In the genomic region with DNA sequence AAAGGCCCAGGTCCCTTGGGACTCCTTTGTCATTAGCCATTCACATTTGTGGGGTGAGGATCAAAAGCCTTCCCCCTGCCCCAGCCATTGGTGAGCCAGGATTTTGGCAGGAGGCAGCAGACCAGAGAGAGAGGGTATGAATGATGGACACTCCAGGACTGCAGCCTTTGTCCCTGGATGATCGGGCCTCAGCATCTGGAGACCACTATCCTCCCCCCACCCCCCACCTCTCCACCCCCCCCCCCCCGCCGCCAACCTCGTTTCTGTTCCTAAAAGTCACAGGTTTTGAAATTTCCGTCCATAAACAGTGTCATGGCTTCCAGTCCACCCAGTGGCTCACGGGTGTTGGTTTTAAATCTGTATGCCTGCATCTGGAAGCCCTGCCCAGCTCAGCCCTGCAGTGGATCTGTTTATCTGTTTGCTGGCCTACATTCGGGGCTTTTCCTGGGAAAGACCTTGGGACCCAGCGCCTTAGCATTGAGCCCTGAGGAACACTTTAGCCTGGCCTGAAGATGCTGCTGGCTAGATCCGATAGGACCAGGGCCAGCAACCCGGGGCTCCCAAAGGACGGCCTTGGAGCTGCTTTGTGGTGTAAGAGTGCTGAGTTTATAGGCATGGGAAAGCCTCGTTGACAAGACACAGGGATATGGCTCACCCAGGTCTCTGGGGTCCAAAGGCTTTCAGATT, we compare ENCODE assay signal across 11 mouse cellular contexts. TPM values are rescaled to one million over a fixed set of nuclear protein-coding genes. Genes with fewer than 3 reads are reported as not detected.
A peak's percentile ranks its signal among the peaks of the same experiment; 100 is the strongest.
DNase-seq lines count a peak whose midpoint lies in the region; ATAC-seq lines count a peak whose summit lies in the region.
"Had no signal": no experiment of that assay in that cellular context is flagged by ENCODE, and none has a peak within 500 bp of the region (broad histone marks: within the 10 kb centered on the region; RNA-seq: fewer than 3 reads in every experiment).

No protein-coding gene starts in this region.

- no peak overlapping the region for H3K4me2 ChIP-seq in heart, embryonic 13.5 days
- no peak overlapping the region for H3K4me2 ChIP-seq in heart, embryonic 11.5 days
- no peak overlapping the region for H3K4me2 ChIP-seq in hindbrain, embryonic 11.5 days (replicated peaks; ENCODE audit: low read depth, low read length)
- H3K4me2 ChIP-seq in midbrain, embryonic 15.5 days: no peak overlapping the region

- no peaks in the 10 kb centered on the region for H3K27me3 ChIP-seq in heart, embryonic 13.5 days (replicated peaks)
- no peaks in the 10 kb centered on the region for H3K27me3 ChIP-seq in heart, embryonic 11.5 days (ENCODE audit: control insufficient read depth, insufficient read depth, low read length)
- H3K27me3 ChIP-seq in hindbrain, embryonic 11.5 days (ENCODE audit: control insufficient read depth, insufficient read depth, low read length): no peaks in the 10 kb centered on the region
- H3K27me3 ChIP-seq in midbrain, embryonic 15.5 days (replicated peaks): no peaks in the 10 kb centered on the region

- no peak overlapping the region for H3K4me3 ChIP-seq in heart, embryonic 13.5 days
- no peak overlapping the region for H3K4me3 ChIP-seq in heart, embryonic 11.5 days (ENCODE audit: low read depth, low read length)
- no peak overlapping the region for H3K4me3 ChIP-seq in hindbrain, embryonic 11.5 days (ENCODE audit: low read depth, low read length)
- H3K4me3 ChIP-seq in midbrain, embryonic 15.5 days: no peak overlapping the region

- WGBS in heart, embryonic 13.5 days: 56% methylated on average over 12 of the region's 12 CpGs
- WGBS in heart, embryonic 11.5 days (ENCODE audit: insufficient replicate concordance): 62% methylated on average over 12 of the region's 12 CpGs
- WGBS in hindbrain, embryonic 11.5 days: 52% methylated on average over 12 of the region's 12 CpGs
- WGBS in midbrain, embryonic 15.5 days: 21% methylated on average over 11 of the region's 12 CpGs

- peak overlapping the region; percentile 86 for H3K27ac ChIP-seq in heart, embryonic 13.5 days (replicated peaks)
- H3K27ac ChIP-seq in heart, embryonic 11.5 days (ENCODE audit: low read depth, low read length): no peak overlapping the region
- peak overlapping the region; percentile 85 for H3K27ac ChIP-seq in hindbrain, embryonic 11.5 days (ENCODE audit: low read depth, low read length)
- H3K27ac ChIP-seq in midbrain, embryonic 15.5 days: peak overlapping the region; percentile 77

- H3K9ac ChIP-seq in heart, embryonic 13.5 days: 0 out of 2 replicates have a peak overlapping the region, but pooled peaks have one; percentile 50
- H3K9ac ChIP-seq in heart, embryonic 11.5 days (ENCODE audit: low read depth, low read length): no peak overlapping the region; the same call in 1 of the 2 replicates
- H3K9ac ChIP-seq in hindbrain, embryonic 11.5 days (ENCODE audit: low read depth, low read length): peak overlapping the region; percentile 17; the same call in 1 of the 2 replicates
- no peak overlapping the region for H3K9ac ChIP-seq in midbrain, embryonic 15.5 days

- H3K4me1 ChIP-seq in heart, embryonic 13.5 days: peaks cover 26% of the 10 kb centered on the region
- H3K4me1 ChIP-seq in heart, embryonic 11.5 days (ENCODE audit: control insufficient read depth, insufficient read depth, low read length): peaks cover 11% of the 10 kb centered on the region
- peaks cover 11% of the 10 kb centered on the region for H3K4me1 ChIP-seq in hindbrain, embryonic 11.5 days (replicated peaks; ENCODE audit: control insufficient read depth, insufficient read depth, low read length)
- peaks cover 36% of the 10 kb centered on the region for H3K4me1 ChIP-seq in midbrain, embryonic 15.5 days

- H3K9me3 ChIP-seq in heart, embryonic 13.5 days: no peaks in the 10 kb centered on the region
- H3K9me3 ChIP-seq in heart, embryonic 11.5 days (replicated peaks; ENCODE audit: control insufficient read depth, low read length): no peaks in the 10 kb centered on the region
- no peaks in the 10 kb centered on the region for H3K9me3 ChIP-seq in hindbrain, embryonic 11.5 days (ENCODE audit: control insufficient read depth, low read length)
- no peaks in the 10 kb centered on the region for H3K9me3 ChIP-seq in midbrain, embryonic 15.5 days

- no peaks in the 10 kb centered on the region for H3K36me3 ChIP-seq in heart, embryonic 13.5 days
- no peaks in the 10 kb centered on the region for H3K36me3 ChIP-seq in heart, embryonic 11.5 days (ENCODE audit: control insufficient read depth, insufficient read depth, low read length)
- no peaks in the 10 kb centered on the region for H3K36me3 ChIP-seq in hindbrain, embryonic 11.5 days (ENCODE audit: control insufficient read depth, insufficient read depth, low read length)
- no peaks in the 10 kb centered on the region for H3K36me3 ChIP-seq in midbrain, embryonic 15.5 days (replicated peaks)

- ATAC-seq in heart, embryonic 13.5 days (ENCODE audit: extremely low read depth, insufficient number of reproducible peaks, low FRiP score, low TSS enrichment): no peak
- no peak for ATAC-seq in heart, embryonic 11.5 days (replicated peaks; ENCODE audit: insufficient number of reproducible peaks, low FRiP score, low TSS enrichment)
- ATAC-seq in hindbrain, embryonic 11.5 days (ENCODE audit: low FRiP score): peak; percentile 63
- no peak for ATAC-seq in midbrain, embryonic 15.5 days (replicated peaks)
- ATAC-seq in megakaryocyte, adult 5-6 weeks (ENCODE audit: poor library complexity, severe bottlenecking): no peak
- ATAC-seq: CD4-positive, CD25-positive, alpha-beta regulatory T cell, adult 4 months had no signal

- DNase-seq in adrenal gland, postnatal 10 days: peak; percentile 53
- DNase-seq in hindbrain, embryonic 11.5 days (ENCODE audit: low spot score): no peak
- DNase-seq in kidney, postnatal 25 days: no peak
- DNase-seq in thymus, postnatal 4 days: no peak
- DNase-seq: gastrocnemius, postnatal 25 days; kidney, adult 9 months had no signal

RNA-seq across cellular contexts. Expression of a gene that starts 14.6 kb away (rescaled TPM):
- 14.4 and 14.6 TPM in 2 replicates for polyA plus RNA-seq in heart, embryonic 13.5 days (2015; fragmentation: Nextera tagmentation; extraction: Ambion mirVana)
- 18.0 and 19.3 TPM in 2 replicates for polyA plus RNA-seq in heart, embryonic 11.5 days (2014; fragmentation: Nextera tagmentation; extraction: Ambion mirVana)
- 10 to 100 TPM; 12.7 to 17.2 TPM for total RNA-seq in adrenal gland, postnatal 10 days (2021)
- 14.8 and 15.2 TPM in 2 replicates for polyA plus RNA-seq in hindbrain, embryonic 11.5 days (2014; fragmentation: Nextera tagmentation; extraction: Ambion mirVana)
- 9.3 and 10.4 TPM in 2 replicates for polyA plus RNA-seq in midbrain, embryonic 15.5 days (2015; fragmentation: Nextera tagmentation; extraction: Ambion mirVana)
- 14.0 and 17.2 TPM in 2 replicates for total RNA-seq in megakaryocyte, adult 5-6 weeks (2015)
- total RNA-seq in megakaryocyte, adult 5-6 weeks (2017): 8.9 and 11.5 TPM in 2 replicates

Comparison
In these comparisons a context has a peak if more than half of its experiments do, and no peak if none do; other contexts are left out.
1. H3K9ac ChIP-seq: peak in heart, embryonic 13.5 days (single experiment) and hindbrain, embryonic 11.5 days (single experiment); none in heart, embryonic 11.5 days (single experiment) and midbrain, embryonic 15.5 days (single experiment).